Mouse (Mus musculus) liver, embryonic 12.5 days (tissue): ENCODE measurements around the gene Tmeff2. TPM values are rescaled to one million over a fixed set of nuclear protein-coding genes. Genes with fewer than 3 reads are reported as not detected.
"Not testable (repeated sequence)": the region's sequence is repeated elsewhere in the genome, so short reads cannot be mapped to it uniquely, and the experiment has no call there.

Experiments used
- ATAC-seq: fragments of 200-750 bp; cut with Nextera tagmentation; 2 replicates; pipeline ENCODE4 v1.8.0; 2017; ENCODE audit warnings: moderate number of reproducible peaks, mild to moderate bottlenecking, moderate library complexity
- H3K27ac ChIP-seq: fragments of 300-500 bp; sonication (generic); 2 replicates; pipeline ENCODE4 v1.5.1; 2016; ENCODE audit warnings: mild to moderate bottlenecking
- H3K27me3 ChIP-seq: fragments of 300-500 bp; sonication (generic); replicated peaks from 2 replicates; pipeline ENCODE4 v1.6.1; 2016; ENCODE audit warnings: mild to moderate bottlenecking, moderate library complexity
- H3K36me3 ChIP-seq: fragments of 300-500 bp; sonication (generic); 2 replicates; pipeline ENCODE4 v1.6.1; 2016; ENCODE audit warnings: mild to moderate bottlenecking, moderate library complexity
- H3K4me1 ChIP-seq: fragments of 300-500 bp; sonication (generic); 2 replicates; pipeline ENCODE4 v1.6.1; 2016
- H3K4me2 ChIP-seq: fragments of 300-500 bp; sonication (generic); 2 replicates; pipeline ENCODE4 v1.6.1; 2016; ENCODE audit warnings: mild to moderate bottlenecking, moderate library complexity
- H3K4me3 ChIP-seq: fragments of 300-500 bp; sonication (generic); 2 replicates; pipeline ENCODE4 v1.5.1; 2016; ENCODE audit warnings: mild to moderate bottlenecking, moderate library complexity
- H3K9ac ChIP-seq: fragments of 300-500 bp; sonication (generic); 2 replicates; pipeline ENCODE4 v1.6.1; 2016; ENCODE audit warnings: mild to moderate bottlenecking, moderate library complexity
- H3K9me3 ChIP-seq: fragments of 300-500 bp; sonication (generic); replicated peaks from 2 replicates; pipeline ENCODE4 v1.6.1; 2016; ENCODE audit warnings: mild to moderate bottlenecking, moderate library complexity
- WGBS: fragments of 180-500 bp; shearing (Covaris S2); methylation state at CpG from one replicate; pipeline ENCODE4 v1.1.7; 2016; ENCODE audit not compliant: insufficient replicate concordance; 5-methylcytosine and 5-hydroxymethylcytosine counted together
- polyA plus RNA-seq: library from polyadenylated mRNA; unstranded; fragments of >200 nt; fragmentation: Nextera tagmentation; extraction: Ambion mirVana; gene quantifications from 2 replicates; pipeline ENCODE4 v1.2.1, GENCODE M21; 2016

Tmeff2 gene
- polyA plus RNA-seq, result 0.50 and 0.56 TPM in 2 replicates

GRCm38 (mm10) chr1:50900386-50900785 lies at the start of gene Tmeff2:
TSS of gene Tmeff2 (plus strand) at chr1:50900647.
- H3K27me3 ChIP-seq, H3K36me3 ChIP-seq, H3K27ac ChIP-seq, H3K9me3 ChIP-seq, ATAC-seq, H3K4me2 ChIP-seq, H3K9ac ChIP-seq, H3K4me1 ChIP-seq, H3K4me3 ChIP-seq: not testable (repeated sequence)
- 67% methylated on average over 9 of the region's 9 CpGs for WGBS

DNA sequence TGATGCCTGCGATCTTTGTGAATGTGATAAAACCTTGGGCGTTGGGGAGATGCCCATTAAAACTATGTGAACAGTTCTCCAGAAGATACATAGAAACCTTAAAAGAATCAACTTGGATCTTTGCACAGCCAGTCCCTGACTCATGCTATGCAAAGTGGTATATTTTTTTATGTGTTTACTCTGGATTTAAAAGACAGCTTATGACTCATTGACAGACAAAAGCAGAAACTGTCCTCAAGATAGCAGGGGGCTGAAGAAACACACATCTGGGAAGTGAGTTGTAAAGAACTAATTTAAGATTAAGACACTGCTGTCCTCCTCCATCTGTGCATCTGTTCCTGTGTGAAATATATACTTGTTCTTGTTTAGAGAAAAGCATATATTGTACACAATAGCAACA lies 38.9 kb upstream of the Tmeff2 start:
- Histone ChIP-seq H3K4me1 (no peaks in the 10 kb centered on the region), H3K9ac (no peak overlapping the region), H3K4me3 (no peak overlapping the region), H3K36me3 (no peaks in the 10 kb centered on the region), H3K9me3 (no peaks in the 10 kb centered on the region), H3K27ac (no peak overlapping the region), H3K4me2 (no peak overlapping the region), H3K27me3 (no peaks in the 10 kb centered on the region)
- no peak for ATAC-seq
- WGBS, result 80% methylated on average over 2 of the region's 2 CpGs

GRCm38 (mm10) chr1:50897696-50898095 lies 2.8 kb upstream of the Tmeff2 start:
- Histone ChIP-seq H3K27ac (no peak overlapping the region), H3K36me3 (no peaks in the 10 kb centered on the region), H3K4me2 (no peak overlapping the region), H3K27me3 (no peaks in the 10 kb centered on the region), H3K4me1 (no peaks in the 10 kb centered on the region), H3K9me3 (no peaks in the 10 kb centered on the region), H3K9ac (no peak overlapping the region), H3K4me3 (no peak overlapping the region)
- ATAC-seq, result no peak
- WGBS, result 69% methylated on average over 6 of the region's 6 CpGs

GRCm38 (mm10) chr1:50924838-50925355 lies 24.4 kb downstream of the Tmeff2 start:
- H3K27ac ChIP-seq, result no peak overlapping the region
- no peaks in the 10 kb centered on the region for H3K36me3 ChIP-seq
- no peak overlapping the region for H3K4me3 ChIP-seq
- no peak for ATAC-seq
- H3K4me2 ChIP-seq, result no peak overlapping the region
- H3K27me3 ChIP-seq, result peaks cover 49% of the 10 kb centered on the region
- H3K4me1 ChIP-seq, result peaks cover 5% of the 10 kb centered on the region; the same call in 1 of the 2 replicates
- no peaks in the 10 kb centered on the region for H3K9me3 ChIP-seq
- no peak overlapping the region for H3K9ac ChIP-seq
- 37% methylated on average over 5 of the region's 5 CpGs for WGBS

GRCm38 (mm10) chr1:50925356-50925921 lies 25.0 kb downstream of the Tmeff2 start:
- 10% methylated on average over 13 of the region's 13 CpGs for WGBS

DNA sequence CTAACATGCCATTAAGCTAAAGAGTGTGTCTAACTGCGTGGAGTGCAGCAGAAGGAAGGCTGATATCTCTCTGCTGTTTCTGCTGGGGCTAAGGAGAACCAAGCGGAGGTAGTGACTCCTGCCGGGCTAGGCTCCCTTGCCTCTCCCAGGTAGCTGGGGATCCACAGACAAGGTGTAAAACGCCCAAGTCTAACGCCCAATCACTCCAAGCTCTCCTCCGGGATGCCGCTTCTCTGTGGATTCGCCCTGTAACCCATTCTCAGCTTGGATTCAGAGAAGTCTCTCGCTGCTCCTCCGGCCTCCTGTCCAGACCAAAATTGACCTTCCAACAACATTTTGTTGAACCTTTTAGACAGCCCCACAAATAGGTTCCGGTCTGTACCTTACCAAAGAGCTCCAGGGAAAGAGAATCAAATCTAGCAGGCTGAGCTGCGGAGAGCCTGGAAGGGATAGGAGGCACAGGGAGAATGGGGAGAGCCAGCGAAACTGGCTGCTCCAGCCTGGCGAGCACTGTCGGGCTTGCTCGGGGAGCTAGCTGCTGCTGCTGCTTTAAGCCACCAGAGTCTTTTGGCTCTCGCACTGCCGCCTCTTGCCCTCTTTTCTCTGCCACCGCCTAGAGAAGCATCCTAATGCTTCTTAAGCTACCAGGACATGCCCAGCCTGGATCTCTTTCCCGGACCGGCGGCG lies 26.1 kb downstream of the Tmeff2 start:
- peaks cover 49% of the 10 kb centered on the region for H3K27me3 ChIP-seq
- ATAC-seq, result no peak
- H3K4me3 ChIP-seq, result peak overlapping the region; percentile 53
- H3K4me1 ChIP-seq, result peaks cover 5% of the 10 kb centered on the region; the same call in 1 of the 2 replicates
- H3K36me3 ChIP-seq, result no peaks in the 10 kb centered on the region
- H3K9me3 ChIP-seq, result no peaks in the 10 kb centered on the region
- WGBS, result 4% methylated on average over 23 of the region's 23 CpGs
- peak overlapping the region; percentile 76 for H3K4me2 ChIP-seq
- H3K27ac ChIP-seq, result no peak overlapping the region
- H3K9ac ChIP-seq, result no peak overlapping the region

More at GRCm38 (mm10) chr1:50925356-50925921, 25.0 kb downstream of the Tmeff2 start:
- Histone ChIP-seq H3K9me3 (no peaks in the 10 kb centered on the region), H3K4me3 (no peak overlapping the region), H3K9ac (no peak overlapping the region), H3K4me1 (peaks cover 5% of the 10 kb centered on the region; the same call in 1 of the 2 replicates), H3K4me2 (no peak overlapping the region), H3K27me3 (peaks cover 49% of the 10 kb centered on the region), H3K36me3 (no peaks in the 10 kb centered on the region), H3K27ac (no peak overlapping the region)
- ATAC-seq, result no peak

DNA sequence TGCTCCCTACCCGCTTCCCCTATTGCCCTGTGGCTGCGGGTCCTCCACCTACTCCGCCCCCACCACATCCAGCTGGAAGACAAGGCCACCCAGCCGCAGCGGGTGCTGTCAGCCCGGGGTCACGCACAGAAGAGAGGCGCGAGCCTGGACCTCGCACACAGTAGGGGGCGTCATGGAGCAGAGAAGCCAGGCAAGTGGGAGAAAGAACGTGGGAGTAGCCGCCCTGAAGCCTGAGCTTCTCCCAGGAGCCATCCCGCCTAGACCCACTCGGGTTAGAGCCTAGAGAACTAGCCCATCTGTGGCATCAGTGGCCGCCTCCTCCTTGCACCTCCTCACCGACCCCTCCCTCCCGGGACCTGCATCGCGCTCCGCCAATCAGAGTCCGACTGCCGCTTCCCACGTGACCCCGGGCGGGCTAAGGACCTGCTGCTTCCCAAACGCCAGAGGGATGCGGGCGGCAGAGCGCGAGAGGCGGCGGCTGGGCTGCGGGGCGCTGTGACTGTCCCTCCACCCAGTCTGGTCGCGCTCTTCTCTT lies 26.7 kb downstream of the Tmeff2 start:
- Histone ChIP-seq H3K27ac (no peak overlapping the region), H3K4me1 (peaks cover 5% of the 10 kb centered on the region; the same call in 1 of the 2 replicates), H3K9me3 (no peaks in the 10 kb centered on the region), H3K4me3 (peak overlapping the region; percentile 53), H3K36me3 (no peaks in the 10 kb centered on the region), H3K4me2 (peak overlapping the region; percentile 76), H3K27me3 (peaks cover 49% of the 10 kb centered on the region), H3K9ac (no peak overlapping the region)
- WGBS, result 0% methylated on average over 37 of the region's 37 CpGs
- ATAC-seq, result peak; percentile 78

GRCm38 (mm10) chr1:50927679-50928187 lies 27.3 kb downstream of the Tmeff2 start:
- under 1% methylated on average over 35 of the region's 35 CpGs for WGBS
- Histone ChIP-seq H3K27me3 (peaks cover 45% of the 10 kb centered on the region), H3K4me2 (peak overlapping the region; percentile 76)

DNA sequence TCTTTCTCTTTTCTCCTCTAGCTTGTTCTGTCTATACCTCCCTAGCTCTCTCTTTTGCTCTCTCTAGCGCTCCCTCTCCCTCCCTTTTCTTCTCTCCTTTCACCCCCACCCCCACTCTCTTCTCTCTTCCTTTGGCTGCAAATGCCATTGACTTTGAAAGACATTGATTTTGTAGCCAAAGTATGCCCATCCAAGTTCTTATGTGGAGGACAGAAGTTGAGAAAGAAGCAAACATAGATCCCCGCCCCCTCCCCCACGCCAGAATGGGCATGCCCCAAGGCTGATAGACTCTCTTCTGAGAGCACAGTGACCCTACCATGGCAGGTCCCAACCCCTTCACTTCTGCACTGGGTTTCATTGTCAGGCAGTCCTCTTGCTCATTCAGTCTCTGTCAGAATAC lies 28.3 kb downstream of the Tmeff2 start:
- Histone ChIP-seq H3K4me1 (peaks cover 5% of the 10 kb centered on the region; the same call in 1 of the 2 replicates), H3K27ac (no peak overlapping the region), H3K9me3 (no peaks in the 10 kb centered on the region), H3K9ac (no peak overlapping the region), H3K4me2 (no peak overlapping the region), H3K27me3 (peaks cover 45% of the 10 kb centered on the region), H3K4me3 (no peak overlapping the region), H3K36me3 (no peaks in the 10 kb centered on the region)
- no peak for ATAC-seq
- WGBS, result 22% methylated on average over 3 of the region's 3 CpGs

More at GRCm38 (mm10) chr1:50927679-50928187, 27.3 kb downstream of the Tmeff2 start:
- Histone ChIP-seq H3K9ac (no peak overlapping the region), H3K27ac (no peak overlapping the region), H3K9me3 (no peaks in the 10 kb centered on the region), H3K4me1 (peaks cover 5% of the 10 kb centered on the region; the same call in 1 of the 2 replicates), H3K36me3 (no peaks in the 10 kb centered on the region), H3K4me3 (peak overlapping the region; percentile 53)
- ATAC-seq, result no peak

DNA sequence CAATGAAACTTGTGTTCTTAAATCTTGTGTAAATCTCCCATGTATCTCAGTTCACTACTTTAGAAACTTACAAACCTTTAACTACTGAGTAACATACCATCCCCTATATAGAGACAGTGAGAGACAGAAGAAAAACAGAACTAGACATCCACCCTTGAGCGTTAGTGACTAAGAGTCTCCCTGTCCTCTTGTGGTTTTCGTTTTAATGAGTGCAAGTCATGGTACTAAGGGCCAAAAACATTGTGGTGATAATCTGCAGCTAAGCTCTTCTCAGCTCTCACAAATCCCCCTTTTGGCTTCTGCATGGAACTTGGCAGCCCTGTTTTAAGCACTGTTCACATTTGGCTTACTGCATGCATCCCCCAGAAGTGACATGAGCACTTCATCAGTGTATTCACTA lies 34.6 kb downstream of the Tmeff2 start:
- Histone ChIP-seq H3K27me3 (no peaks in the 10 kb centered on the region; the same call in 1 of the 2 replicates), H3K27ac (no peak overlapping the region), H3K4me2 (no peak overlapping the region), H3K4me3 (no peak overlapping the region), H3K36me3 (no peaks in the 10 kb centered on the region), H3K9me3 (no peaks in the 10 kb centered on the region), H3K9ac (no peak overlapping the region), H3K4me1 (no peaks in the 10 kb centered on the region)
- WGBS, result 22% methylated on average over 2 of the region's 2 CpGs
- no peak for ATAC-seq

DNA sequence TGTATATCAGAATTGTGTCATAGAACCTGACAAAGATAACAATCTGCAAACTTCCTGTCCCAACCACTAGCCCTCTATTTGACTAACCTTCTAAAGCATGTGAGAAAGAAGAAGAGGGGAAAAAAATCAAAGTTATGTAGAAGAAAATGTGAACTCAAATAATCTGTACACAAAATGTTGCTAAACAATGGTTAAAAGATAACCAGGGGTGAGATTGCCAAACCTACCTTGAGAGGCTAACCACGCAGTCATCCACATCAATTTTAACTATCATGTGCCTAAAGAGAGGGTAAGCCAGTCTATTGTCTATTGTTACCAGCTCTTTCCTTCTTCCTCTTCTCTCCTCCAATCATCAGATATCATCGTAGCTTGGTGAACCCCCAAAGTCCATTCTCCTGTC lies 35.0 kb downstream of the Tmeff2 start:
- H3K4me2 ChIP-seq, result no peak overlapping the region
- no peak overlapping the region for H3K27ac ChIP-seq
- no peak for ATAC-seq
- H3K4me3 ChIP-seq, result no peak overlapping the region
- H3K36me3 ChIP-seq, result no peaks in the 10 kb centered on the region
- H3K9me3 ChIP-seq, result no peaks in the 10 kb centered on the region
- H3K4me1 ChIP-seq, result no peaks in the 10 kb centered on the region
- no peak overlapping the region for H3K9ac ChIP-seq
- 40% methylated on average over 2 of the region's 2 CpGs for WGBS
- no peaks in the 10 kb centered on the region; the same call in 1 of the 2 replicates for H3K27me3 ChIP-seq
